Mouse (Mus musculus) lung, postnatal 10 days (tissue): Measurements from ENCODE around the gene Fbxl18.
"Not testable (repeated sequence)": the region's sequence is repeated elsewhere in the genome, so short reads cannot be mapped to it uniquely, and the experiment has no call there.

Experiments used
- DNase-seq: peaks from one replicate; pipeline ENCODE4 v3.0.0; 2021

The Fbxl18 gene

GRCm38 (mm10) chr5:142857763-142858229 lies 37.4 kb downstream of the Fbxl18 start:
- no peak for DNase-seq

GRCm38 (mm10) chr5:142856408-142856807 lies 38.8 kb downstream of the Fbxl18 start:
- DNase-seq = no peak

- DNase-seq = peak; percentile 70
Measured at GRCm38 (mm10) chr5:142854877-142855276, 40.3 kb downstream of the Fbxl18 start.

DNA sequence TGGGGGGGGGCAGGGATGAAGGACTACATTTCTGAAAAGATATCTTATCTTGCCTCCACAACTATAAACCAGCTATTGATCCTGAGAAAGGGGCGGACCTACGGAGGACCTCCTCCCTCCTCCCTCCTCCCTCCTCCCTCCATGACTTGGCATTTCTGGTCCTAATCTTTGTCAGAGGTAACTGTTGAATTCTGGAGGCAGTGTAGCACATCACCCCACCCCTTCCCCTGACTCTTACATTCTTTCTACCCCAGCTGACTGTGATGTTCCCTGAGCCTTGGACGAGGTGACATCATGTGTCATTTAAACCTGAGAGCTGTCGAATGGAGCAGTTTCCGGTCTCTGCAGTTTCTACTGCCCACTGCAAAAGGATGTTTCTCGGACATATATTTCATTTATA lies 41.6 kb downstream of the Fbxl18 start:
- no peak for DNase-seq

DNA sequence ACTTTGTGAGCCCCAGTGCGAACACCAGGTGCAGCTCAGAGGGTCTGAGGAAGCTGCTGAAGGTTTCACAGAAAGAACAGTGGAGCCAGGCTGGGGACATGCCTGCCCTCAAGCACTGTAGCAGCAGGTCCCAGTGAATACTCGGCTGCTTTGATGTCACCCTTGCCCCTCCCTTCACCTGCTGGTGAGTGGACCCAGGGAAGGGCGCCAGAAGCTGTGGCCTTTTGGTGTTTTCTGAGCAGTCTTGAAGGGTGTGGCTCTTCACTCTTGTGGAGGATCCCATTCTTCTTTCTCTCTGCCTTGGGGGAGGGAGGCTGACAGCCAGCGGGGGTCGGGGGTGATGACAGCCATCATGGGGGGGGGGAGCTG lies 43.6 kb downstream of the Fbxl18 start:
- DNase-seq = no peak

DNA sequence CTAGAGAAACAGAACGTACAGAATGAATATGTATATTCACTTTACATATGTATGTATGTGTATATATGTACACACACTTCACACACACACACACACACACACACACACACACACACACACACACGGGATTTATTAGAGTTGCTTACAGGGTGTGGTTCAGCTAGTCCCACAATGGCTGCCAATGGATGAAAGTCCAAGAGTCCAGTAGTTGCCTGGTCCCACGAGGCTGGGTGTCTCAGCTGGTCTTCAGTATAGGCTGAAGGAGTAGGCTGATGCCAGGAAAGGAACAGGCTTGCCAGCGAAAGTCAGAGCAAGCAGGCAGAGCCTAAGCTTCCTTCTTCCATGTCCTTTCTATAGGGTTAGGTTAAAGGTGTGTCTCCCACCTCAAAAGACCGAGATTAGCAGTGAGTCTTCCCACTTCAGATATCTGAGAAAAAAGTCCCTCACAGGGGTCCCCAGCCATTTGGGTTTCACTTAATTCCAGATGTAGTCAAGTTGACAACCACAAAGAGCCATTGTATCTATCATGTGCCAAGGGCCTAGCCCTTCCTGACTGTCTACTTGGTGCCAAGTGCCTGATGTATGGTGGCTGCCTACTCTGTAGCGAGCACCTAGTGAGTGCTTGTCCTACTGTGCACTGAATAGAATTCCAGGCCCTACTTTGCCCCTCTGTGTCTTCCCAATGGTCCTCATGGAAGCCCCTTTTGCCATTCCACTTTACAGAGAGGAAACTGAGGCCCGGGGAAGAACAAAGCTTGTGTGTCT lies 44.1 kb downstream of the Fbxl18 start:
- no peak for DNase-seq

- no peak for DNase-seq
Measured at GRCm38 (mm10) chr5:142850476-142850875, 44.7 kb downstream of the Fbxl18 start.

DNA sequence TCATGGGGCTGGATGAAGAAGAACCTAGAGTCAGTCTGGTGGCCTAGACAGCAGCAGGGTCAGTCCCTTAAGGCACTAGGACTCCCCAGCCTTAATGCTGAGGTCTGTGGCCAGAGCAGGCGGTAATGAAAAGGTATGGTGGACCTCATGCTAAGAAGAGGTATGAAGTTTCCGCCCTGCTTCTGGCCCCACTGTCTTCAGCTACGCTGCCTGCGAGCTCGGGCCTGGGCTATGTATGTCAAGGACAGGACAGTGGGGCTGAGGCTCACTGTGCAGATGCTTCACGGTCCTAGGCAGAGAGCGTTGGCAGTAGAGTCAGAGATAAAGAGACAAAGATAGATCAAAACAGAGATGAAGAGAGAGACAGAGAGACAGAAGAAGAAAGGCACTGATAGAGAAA lies 46.3 kb downstream of the Fbxl18 start:
- no peak for DNase-seq

- no peak for DNase-seq
Measured at GRCm38 (mm10) chr5:142848149-142848548, 47.1 kb downstream of the Fbxl18 start.

DNA sequence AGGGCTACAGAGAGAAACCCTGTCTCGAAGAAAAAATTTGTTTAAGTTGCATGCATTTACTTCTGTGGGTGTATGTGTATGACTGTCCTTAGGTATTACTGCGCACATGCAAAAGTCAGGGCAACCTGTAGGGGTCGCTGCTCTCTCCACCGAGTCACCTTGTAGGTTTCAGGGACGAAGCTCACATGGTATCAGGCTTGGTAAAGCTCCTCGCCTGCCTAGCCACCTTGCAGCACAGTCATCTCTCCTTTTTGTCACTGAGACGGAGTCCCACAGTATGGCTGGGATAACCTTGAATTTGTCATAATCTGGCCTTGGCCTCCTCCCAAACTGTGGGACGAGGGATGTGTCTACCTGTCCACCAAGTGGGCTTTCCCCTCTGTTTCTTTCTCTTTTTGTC lies 50.8 kb downstream of the Fbxl18 start:
- DNase-seq = peak; percentile 34

DNA sequence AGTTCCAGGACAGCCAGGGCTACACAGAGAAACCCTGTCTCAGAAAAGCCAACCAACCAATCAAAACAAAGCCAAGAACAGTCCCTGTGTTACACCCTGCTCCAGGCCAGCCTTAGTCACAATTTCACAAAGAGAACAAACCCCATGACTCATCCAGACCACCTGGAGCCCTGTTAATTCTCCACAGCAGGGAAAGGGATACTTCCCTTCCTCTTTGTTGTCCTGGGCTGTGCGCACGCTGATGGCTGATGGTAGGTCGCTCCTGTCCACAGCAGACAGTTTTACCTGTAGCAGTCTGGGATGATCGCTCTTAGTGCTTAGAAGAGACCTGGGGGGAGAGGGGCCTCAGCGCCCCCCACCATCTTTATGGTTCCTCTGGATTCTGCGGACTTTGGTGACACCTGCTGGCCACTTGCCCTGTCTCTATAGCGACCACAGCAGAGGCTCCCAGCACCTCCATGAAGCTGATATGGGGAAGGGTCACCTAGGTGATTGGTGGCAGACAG lies 53.0 kb downstream of the Fbxl18 start:
- DNase-seq = peak; percentile 32

DNA sequence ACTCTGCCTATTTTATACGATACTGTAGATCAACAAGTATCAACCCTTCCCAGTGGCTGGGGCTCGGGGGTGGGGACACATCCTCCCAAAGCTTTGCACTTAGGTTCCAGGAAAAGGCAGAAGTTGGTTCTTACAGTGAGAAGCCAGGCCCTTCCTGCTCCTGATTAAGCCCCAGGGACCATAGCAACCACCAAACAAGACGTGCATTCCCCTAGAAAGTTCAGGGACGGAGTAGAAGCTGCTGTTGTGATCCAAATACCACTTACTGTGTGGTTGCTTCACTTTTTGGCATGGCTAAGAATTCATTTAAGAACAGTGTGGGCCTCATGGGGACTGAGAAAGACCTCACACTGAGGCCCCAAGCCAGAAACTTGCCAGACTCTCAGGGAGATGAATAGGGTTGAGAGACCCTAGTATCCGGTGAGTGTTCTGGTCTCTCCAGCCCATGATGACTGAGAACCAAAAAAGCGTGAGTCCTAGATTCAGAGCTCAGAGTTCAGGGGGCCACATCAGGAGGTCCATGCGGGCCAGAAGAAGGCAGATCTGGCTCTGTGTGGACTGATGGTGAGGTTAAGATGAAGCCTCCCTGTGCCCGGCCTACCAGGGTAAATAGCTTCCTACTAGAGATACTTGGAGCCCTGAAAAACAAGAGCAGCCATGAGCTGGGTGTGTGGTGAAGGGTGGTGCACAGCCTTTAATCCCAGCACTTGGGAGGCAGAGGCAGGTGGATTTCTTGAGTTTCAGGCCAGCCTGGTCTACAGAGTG lies 53.7 kb downstream of the Fbxl18 start:
- DNase-seq = peak; percentile 60

DNA sequence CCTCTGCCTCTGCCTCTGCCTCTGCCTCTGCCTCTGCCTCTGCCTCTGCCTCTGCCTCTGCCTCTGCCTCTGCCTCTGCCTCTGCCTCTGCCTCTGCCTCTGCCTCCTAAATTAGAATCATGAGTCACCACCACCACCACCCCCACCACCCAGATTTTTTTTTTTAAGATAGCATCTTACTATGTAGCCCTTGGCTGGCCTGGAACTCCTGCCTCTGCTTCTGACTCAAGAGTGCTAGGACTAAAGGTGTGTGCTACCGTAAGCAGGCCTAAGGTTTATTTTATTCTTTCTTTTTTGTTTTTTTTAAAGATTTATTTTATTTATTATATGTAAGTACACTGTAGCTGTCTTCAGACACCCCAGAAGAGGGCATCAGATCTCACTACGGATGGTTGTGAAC lies 57.8 kb downstream of the Fbxl18 start:
- not testable (repeated sequence) for DNase-seq

GRCm38 (mm10) chr5:142836891-142837290 lies 58.3 kb downstream of the Fbxl18 start:
- no peak for DNase-seq

GRCm38 (mm10) chr5:142833646-142834438 lies 61.4 kb downstream of the Fbxl18 start:
- DNase-seq = no peak

DNA sequence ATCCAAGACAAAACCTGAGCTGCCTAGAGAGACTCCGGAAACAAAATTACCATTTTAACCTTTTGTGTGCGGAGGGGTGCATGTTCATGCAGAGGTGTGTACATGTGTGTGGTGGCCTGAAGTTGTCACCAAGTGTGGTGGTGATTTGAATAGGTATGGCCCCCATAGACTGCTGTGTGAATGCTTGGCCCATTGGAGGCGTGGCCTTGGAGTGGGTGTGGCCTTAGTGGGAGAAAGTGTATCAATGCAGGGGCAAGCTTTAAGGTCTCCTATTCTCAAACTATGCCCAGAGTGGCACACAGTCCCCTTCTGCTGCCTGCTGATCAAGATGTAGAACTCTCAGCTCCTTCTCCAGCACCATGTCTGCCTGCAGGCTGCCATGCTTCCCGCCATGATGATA lies 69.1 kb downstream of the Fbxl18 start:
- DNase-seq = no peak

DNA sequence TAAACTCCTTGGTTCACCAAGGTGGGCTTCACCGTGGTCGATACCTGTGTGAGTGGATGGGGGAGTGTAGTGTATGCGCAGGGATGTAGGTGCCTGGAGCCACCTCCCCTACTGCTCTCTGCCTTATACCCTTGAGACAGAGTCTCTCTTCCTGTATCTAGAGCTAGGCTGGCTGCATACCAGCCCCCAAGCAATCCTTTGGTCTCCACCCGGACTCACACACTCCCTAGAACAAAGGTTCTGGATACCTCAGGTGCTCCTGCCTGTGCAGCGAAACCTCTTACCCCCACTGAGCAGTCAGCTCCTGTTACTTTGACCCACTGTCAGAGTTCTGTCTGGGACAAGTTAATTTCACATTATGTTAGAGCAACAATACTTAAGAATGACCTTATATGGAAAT lies 69.6 kb downstream of the Fbxl18 start:
- no peak for DNase-seq

- no peak for DNase-seq
Measured at GRCm38 (mm10) chr5:142824091-142824490, 71.1 kb downstream of the Fbxl18 start.

DNA sequence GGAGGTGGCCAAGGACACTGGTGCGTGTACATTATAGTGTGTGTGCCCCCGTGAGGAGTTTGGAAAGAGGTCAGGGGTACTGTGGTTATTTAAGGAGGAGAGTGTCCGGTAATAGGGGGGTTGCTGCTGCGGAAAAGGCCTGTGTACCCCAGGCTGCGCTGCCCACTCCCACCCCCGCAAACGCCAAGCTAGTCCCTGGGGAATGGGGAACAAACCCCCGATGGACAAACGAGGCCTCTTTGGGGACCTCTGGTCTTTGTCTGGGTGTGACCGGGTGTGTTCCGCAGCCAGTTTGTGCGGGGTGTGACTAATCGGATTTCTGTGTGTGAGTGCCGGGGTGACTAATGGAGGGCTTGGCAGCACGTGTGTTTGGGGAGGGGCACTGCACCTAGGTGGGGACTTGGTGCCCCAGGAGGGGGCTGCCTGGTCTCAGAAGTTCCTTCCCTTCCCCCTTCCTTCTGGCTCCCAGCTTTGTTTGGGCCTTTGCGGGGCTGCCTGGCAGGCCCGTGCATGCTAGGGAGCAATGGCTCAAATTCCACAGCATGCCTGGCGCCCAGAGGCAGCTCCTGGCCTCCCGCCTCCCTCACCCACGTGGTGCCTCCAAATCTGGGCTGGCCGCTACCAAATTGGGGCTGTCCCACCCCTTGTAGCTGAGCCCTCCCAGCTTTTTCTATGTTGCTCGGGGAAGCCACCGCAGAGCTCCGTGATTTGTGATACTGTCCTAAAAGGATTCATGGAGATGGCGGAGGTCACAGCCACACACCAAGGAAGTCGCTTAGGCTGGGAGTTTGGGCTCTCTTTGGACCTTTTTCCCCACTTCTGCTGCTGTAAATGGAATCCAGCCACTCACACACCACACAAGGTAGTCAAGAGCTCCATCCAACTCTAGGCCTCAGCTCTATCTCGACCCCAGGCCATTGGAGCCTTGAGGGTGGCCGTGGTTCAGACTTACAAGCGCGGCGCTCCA lies 71.8 kb downstream of the Fbxl18 start:
- peak; percentile 94 for DNase-seq

DNA sequence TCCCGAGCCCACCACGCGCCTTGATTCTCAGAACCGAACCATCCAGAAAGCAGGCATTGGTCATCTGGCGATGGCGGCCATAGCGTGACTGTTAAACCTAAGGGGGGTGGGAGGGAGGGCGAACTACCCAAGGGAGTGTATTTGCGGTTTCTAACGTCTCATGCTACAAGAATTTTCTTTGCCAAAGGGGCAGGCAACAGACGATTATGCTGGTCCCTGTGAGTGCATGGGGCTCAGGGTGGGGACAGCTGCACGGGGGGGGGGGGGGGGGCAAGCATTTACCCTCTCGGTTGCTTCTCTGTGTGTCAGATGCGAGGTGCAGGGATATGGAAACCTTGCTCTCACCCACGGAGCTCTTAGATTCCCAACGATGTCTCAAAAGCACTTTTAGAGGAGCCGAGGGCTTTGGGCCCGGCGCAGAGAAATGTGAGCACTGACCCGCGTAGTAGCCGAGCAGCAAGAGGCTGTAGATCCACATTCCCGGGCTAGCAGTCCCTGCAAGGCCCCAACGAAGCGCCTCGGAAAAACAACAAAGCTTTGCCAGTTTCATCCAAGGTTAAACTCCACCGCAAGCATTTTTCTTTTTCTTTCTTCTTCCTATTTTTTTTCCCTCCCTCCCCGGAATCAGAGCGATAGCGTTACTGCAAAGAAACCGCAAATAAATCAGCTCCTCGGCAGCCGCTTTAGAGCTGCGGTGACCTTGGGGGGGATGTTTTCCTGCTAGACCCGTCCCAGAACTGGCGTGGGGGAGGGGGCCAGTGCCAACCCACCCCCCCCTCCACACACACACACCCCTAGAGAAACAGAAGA lies 72.7 kb downstream of the Fbxl18 start:
- DNase-seq = peak; percentile 51

GRCm38 (mm10) chr5:142821974-142822285 lies 73.3 kb downstream of the Fbxl18 start:
- no peak for DNase-seq
